Mouse (Mus musculus) limb, embryonic 15.5 days (tissue): ENCODE measurements around the gene Lars2. TPM values are rescaled to one million over a fixed set of nuclear protein-coding genes. Genes with fewer than 3 reads are reported as not detected.

ENCODE experiments used
- ATAC-seq: fragments of 200-750 bp; cut with Nextera tagmentation; 2 replicates; pipeline ENCODE4 v1.8.0; 2017; ENCODE audit warnings: low read depth, moderate TSS enrichment; ENCODE audit not compliant: insufficient number of reproducible peaks, low FRiP score, low TSS enrichment
- H3K27ac ChIP-seq: fragments of 300-500 bp; sonication (generic); 2 replicates; pipeline ENCODE4 v1.5.1; 2015; ENCODE audit warnings: moderate library complexity, mild to moderate bottlenecking, inconsistent platforms
- H3K27me3 ChIP-seq: fragments of 300-500 bp; sonication (generic); 2 replicates; pipeline ENCODE4 v1.6.1; 2015; ENCODE audit warnings: inconsistent platforms
- H3K36me3 ChIP-seq: fragments of 300-500 bp; sonication (generic); 2 replicates; pipeline ENCODE4 v1.6.1; 2015; ENCODE audit warnings: inconsistent platforms
- H3K4me1 ChIP-seq: fragments of 300-500 bp; sonication (generic); 2 replicates; pipeline ENCODE4 v1.6.1; 2015; ENCODE audit warnings: inconsistent platforms
- H3K4me2 ChIP-seq: fragments of 300-500 bp; sonication (generic); 2 replicates; pipeline ENCODE4 v1.6.1; 2015; ENCODE audit warnings: mild to moderate bottlenecking, inconsistent platforms
- H3K4me3 ChIP-seq: fragments of 300-500 bp; sonication (generic); 2 replicates; pipeline ENCODE4 v1.5.1; 2015; ENCODE audit warnings: mild to moderate bottlenecking, inconsistent platforms
- H3K9ac ChIP-seq: fragments of 300-500 bp; sonication (generic); 2 replicates; pipeline ENCODE4 v1.6.1; 2015; ENCODE audit warnings: inconsistent platforms
- H3K9me3 ChIP-seq: fragments of 300-500 bp; sonication (generic); 2 replicates; pipeline ENCODE4 v1.6.1; 2016; ENCODE audit warnings: inconsistent platforms
- WGBS: fragments of 180-500 bp; shearing (Covaris S2); methylation state at CpG from one replicate; pipeline ENCODE4 v1.1.7; 2015; 5-methylcytosine and 5-hydroxymethylcytosine counted together
- polyA plus RNA-seq: library from polyadenylated mRNA; unstranded; fragments of >200 nt; fragmentation: Nextera tagmentation; extraction: Ambion mirVana; gene quantifications from 2 replicates; pipeline ENCODE4 v1.2.1, GENCODE M21; 2015

Lars2 gene
- polyA plus RNA-seq, 1 experiment from 2014 or later = 1,100 TPM

DNA sequence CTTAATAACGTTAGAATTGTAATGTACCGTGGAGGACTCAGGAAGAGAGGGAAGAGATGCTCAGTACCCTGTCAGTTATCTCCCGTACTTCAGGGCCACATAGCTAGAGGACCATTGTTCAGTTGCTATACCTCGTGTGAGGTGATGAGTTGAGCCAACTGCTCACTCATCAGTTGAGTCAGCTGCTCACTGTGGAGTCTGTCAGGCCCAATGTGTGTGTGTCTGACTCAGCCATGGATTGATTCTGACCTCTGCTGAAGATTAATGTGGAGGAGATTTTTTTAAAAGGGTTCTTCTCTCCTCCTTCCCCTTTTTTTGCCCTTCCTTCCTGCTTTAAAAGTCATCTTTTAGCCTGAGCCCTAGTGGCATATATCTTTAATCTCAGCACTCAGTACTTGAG lies 133.8 kb downstream of the Lars2 start:
- H3K4me2 ChIP-seq = no peak overlapping the region
- no peaks in the 10 kb centered on the region for H3K27me3 ChIP-seq
- peaks cover 12% of the 10 kb centered on the region for H3K4me1 ChIP-seq
- H3K36me3 ChIP-seq = peaks cover 46% of the 10 kb centered on the region
- H3K4me3 ChIP-seq = no peak overlapping the region
- H3K9me3 ChIP-seq = no peaks in the 10 kb centered on the region
- ATAC-seq = no peak
- H3K27ac ChIP-seq = no peak overlapping the region
- WGBS = 89% methylated on average over 4 of the region's 4 CpGs
- H3K9ac ChIP-seq = no peak overlapping the region

- Histone ChIP-seq H3K4me2 (no peak overlapping the region), H3K27ac (no peak overlapping the region), H3K9me3 (no peaks in the 10 kb centered on the region), H3K36me3 (peaks cover 41% of the 10 kb centered on the region), H3K9ac (no peak overlapping the region), H3K4me3 (no peak overlapping the region), H3K27me3 (no peaks in the 10 kb centered on the region), H3K4me1 (no peaks in the 10 kb centered on the region)
- 75% methylated on average over 5 of the region's 5 CpGs for WGBS
- ATAC-seq = no peak
Measured at GRCm38 (mm10) chr9:123503171-123503834, 136.6 kb downstream of the Lars2 start.

DNA sequence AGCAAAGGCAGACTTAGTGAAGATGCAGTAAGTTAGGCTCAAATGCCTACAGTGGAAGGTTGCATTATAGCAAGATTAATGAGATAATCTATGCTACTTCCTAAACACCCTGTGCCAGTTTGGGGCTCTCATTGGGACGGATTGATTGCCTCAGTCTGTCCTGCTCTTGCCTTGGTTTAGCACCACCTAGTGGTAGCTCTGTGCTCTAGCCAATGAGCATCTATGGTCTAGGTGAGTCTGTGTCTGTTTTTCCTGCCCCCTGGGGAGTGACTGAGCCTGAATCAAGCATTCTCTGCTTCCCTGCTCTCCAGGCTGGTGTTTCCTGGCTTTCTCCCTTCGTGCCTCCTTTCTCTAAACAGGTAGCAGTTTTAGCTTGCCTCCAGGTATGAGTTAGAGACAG lies 137.6 kb downstream of the Lars2 start:
- Histone ChIP-seq H3K27ac (no peak overlapping the region), H3K4me1 (no peaks in the 10 kb centered on the region), H3K9ac (no peak overlapping the region), H3K9me3 (no peaks in the 10 kb centered on the region), H3K36me3 (peaks cover 40% of the 10 kb centered on the region), H3K4me3 (no peak overlapping the region), H3K4me2 (no peak overlapping the region), H3K27me3 (no peaks in the 10 kb centered on the region)
- 13% methylated on average over 2 of the region's 2 CpGs for WGBS
- no peak for ATAC-seq

DNA sequence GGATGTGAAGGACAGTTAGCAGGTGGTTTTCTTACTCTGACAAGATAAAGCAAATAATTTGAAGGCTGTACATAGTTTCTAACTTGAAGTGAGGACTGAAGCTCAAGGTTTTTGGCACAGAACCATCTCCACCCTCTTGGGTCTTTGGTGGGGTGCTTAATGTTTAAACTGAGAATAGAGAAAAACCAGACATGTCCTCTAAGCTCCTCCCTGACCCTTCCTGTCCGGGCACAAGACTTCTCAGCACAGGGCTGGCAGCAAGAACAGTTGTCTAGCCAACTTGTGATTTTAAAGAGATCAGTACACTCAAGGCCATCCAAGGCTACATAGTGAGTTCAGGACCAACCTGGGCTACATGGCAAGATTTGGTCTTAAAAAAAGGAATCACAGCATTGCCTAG lies 138.9 kb downstream of the Lars2 start:
- no peaks in the 10 kb centered on the region for H3K27me3 ChIP-seq
- no peaks in the 10 kb centered on the region for H3K4me1 ChIP-seq
- H3K27ac ChIP-seq = no peak overlapping the region
- no peak overlapping the region for H3K9ac ChIP-seq
- no peak overlapping the region for H3K4me3 ChIP-seq
- H3K36me3 ChIP-seq = peaks cover 37% of the 10 kb centered on the region
- 58% methylated on average over 1 of the region's 1 CpGs for WGBS
- no peak for ATAC-seq
- no peaks in the 10 kb centered on the region for H3K9me3 ChIP-seq
- no peak overlapping the region for H3K4me2 ChIP-seq

- Histone ChIP-seq H3K9ac (no peak overlapping the region), H3K4me2 (no peak overlapping the region), H3K27ac (no peak overlapping the region), H3K9me3 (no peaks in the 10 kb centered on the region), H3K27me3 (no peaks in the 10 kb centered on the region), H3K4me1 (no peaks in the 10 kb centered on the region), H3K36me3 (peaks cover 38% of the 10 kb centered on the region), H3K4me3 (no peak overlapping the region)
- no peak for ATAC-seq
- WGBS = 52% methylated on average over 4 of the region's 4 CpGs
Measured at GRCm38 (mm10) chr9:123506270-123507146, 139.8 kb downstream of the Lars2 start.

DNA sequence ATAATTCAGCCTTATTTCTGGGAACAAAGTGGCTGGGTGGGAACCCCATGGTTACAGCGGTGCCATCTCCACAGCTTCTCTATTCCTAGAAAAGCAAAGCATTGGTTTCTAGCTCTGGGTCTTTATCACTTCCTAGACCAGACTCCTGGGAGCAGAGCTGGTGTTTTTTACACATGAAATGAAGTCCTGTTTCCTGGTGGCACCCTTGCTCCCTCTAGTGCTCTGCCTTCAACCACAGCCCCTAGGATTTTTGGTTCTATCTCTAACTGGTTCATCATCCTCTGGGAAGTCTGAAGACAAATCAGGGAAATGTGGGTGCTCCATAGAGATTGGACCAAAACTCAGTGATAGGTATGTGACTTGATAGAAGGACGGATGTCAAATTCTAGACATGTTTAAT lies 140.7 kb downstream of the Lars2 start:
- Histone ChIP-seq H3K36me3 (peaks cover 41% of the 10 kb centered on the region), H3K27ac (no peak overlapping the region), H3K27me3 (no peaks in the 10 kb centered on the region), H3K4me1 (no peaks in the 10 kb centered on the region), H3K9me3 (no peaks in the 10 kb centered on the region), H3K4me3 (no peak overlapping the region), H3K9ac (no peak overlapping the region), H3K4me2 (no peak overlapping the region)
- ATAC-seq = no peak
- WGBS = 89% methylated on average over 2 of the region's 2 CpGs

DNA sequence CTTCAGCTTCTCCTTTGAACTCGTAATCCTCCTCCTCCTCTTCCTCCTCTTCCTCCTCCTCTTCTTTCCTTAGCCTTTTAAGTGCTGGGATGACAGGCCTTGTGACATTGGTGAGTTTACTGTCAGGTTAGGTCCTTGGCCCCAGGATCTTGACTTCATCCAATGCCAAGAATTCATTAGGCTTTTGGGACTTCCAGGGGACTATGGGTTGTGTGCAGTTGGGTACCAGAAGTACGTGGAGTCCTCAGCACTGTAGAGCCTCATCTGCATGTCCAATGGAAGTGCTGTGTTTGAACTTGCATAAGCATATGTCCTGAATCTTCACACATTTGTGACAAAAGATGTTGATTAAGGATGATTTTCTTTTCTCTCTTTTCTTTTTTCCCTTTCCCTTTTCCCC lies 142.3 kb downstream of the Lars2 start:
- 80% methylated on average over 2 of the region's 2 CpGs for WGBS
- H3K9me3 ChIP-seq = no peaks in the 10 kb centered on the region

DNA sequence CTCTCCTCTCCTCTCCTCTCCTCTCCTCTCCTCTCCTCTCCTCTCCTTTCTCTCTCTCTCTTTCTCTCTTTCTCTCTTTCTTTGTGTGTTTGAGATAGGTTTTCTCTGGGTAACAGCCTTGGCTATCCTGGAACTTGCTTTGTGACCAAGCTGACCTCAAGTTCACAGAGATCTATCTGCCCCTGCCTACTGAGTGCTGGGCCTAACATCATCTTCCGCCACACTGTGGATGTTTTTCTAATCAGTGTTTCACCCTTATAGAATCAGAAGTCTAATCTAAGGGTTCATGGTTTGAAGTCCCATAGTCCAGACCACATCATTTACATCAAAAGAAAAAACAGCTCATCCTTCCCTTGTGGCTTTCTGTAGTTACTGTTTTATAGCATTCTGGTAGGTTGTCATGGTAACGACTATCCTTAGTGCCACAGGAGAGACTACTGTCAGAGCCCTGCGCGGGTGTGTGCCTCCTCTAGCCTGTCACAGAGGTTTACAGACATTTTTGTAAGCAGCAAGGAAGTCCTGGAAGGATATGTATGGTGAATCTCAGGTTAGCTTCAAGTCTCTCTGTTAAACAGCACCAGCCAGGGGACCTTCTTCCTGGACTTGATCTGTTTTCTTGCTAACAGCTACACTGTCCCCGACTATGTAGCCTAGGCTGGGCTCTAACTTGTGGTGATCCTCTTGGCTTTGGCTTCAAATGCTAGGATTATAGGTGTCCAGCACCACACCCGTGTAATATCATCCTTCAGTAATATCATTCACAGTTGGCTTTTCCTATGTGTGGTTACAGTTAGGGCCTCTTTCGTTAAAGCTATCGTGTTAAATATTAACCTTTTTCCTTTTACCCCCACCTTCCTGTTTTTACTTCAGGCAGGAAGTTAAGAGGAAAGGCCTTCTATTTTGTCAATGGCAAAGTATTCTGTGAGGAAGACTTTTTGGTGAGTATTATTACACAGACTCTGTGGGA lies 143.2 kb downstream of the Lars2 start:
- no peaks in the 10 kb centered on the region for H3K9me3 ChIP-seq
- H3K27me3 ChIP-seq = no peaks in the 10 kb centered on the region
- WGBS = 70% methylated on average over 8 of the region's 8 CpGs
- H3K4me2 ChIP-seq = no peak overlapping the region
- H3K4me1 ChIP-seq = no peaks in the 10 kb centered on the region
- H3K36me3 ChIP-seq = peaks cover 42% of the 10 kb centered on the region
- no peak overlapping the region for H3K9ac ChIP-seq
- no peak for ATAC-seq
- H3K27ac ChIP-seq = no peak overlapping the region
- no peak overlapping the region for H3K4me3 ChIP-seq

More for the DNA sequence above, 142.3 kb downstream of the Lars2 start:
- H3K4me2 ChIP-seq = no peak overlapping the region
- H3K27ac ChIP-seq = no peak overlapping the region
- H3K27me3 ChIP-seq = no peaks in the 10 kb centered on the region
- H3K4me3 ChIP-seq = no peak overlapping the region
- H3K36me3 ChIP-seq = peaks cover 43% of the 10 kb centered on the region
- H3K9ac ChIP-seq = no peak overlapping the region
- no peaks in the 10 kb centered on the region for H3K4me1 ChIP-seq
- ATAC-seq = no peak

DNA sequence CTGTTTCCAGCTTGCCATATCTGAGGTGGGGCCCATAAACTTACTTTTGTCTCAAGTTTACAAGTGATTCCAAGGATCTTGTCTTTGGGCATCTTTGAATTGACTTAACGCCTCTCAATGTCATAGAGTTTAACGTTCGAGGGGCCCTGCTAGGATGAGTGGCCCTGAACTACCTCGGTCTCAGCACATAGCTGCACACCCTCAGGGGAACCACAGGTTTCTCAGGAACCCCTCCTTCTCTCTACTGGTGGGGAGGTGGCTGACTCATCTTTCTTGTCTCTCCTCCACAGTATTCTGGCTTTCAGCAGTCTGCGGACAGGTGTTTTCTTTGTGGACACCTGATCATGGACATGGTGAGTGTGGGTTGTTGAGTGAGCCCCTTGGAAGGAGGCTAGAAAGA lies 144.2 kb downstream of the Lars2 start:
- no peak overlapping the region for H3K4me3 ChIP-seq
- WGBS = 87% methylated on average over 5 of the region's 5 CpGs
- no peak overlapping the region for H3K27ac ChIP-seq
- H3K36me3 ChIP-seq = peaks cover 37% of the 10 kb centered on the region
- no peaks in the 10 kb centered on the region for H3K4me1 ChIP-seq
- no peak overlapping the region for H3K9ac ChIP-seq
- no peak overlapping the region for H3K4me2 ChIP-seq
- no peaks in the 10 kb centered on the region for H3K9me3 ChIP-seq
- no peaks in the 10 kb centered on the region for H3K27me3 ChIP-seq
- no peak for ATAC-seq
